11 mouse cellular contexts compared by ENCODE assay signal in genomic region chr11:5380275-5380674, GRCm38 (mm10).
DNase-seq lines count a peak whose midpoint lies in the region; ATAC-seq lines count a peak whose summit lies in the region.
"Had no signal": no experiment of that assay in that cellular context is flagged by ENCODE, and none has a peak within 500 bp of the region (broad histone marks: within the 10 kb centered on the region; RNA-seq: fewer than 3 reads in every experiment).

No protein-coding gene starts in this region.

- intact Hi-C loops in left cerebral cortex, postnatal 14 days (cut with DNase I): no loop called here

- DNase-seq in heart, adult 11 months: peak; percentile 85
- no peak for DNase-seq in heart, adult 8-10 months (ENCODE audit: low spot score)
- peak; percentile 73 for DNase-seq in 416B (ENCODE audit: low read depth)
- peak; percentile 63 for DNase-seq in adrenal gland, postnatal 25 days
- DNase-seq in cerebellum, adult 11-12 months: no peak
- no peak for DNase-seq in cerebellum, postnatal 4 days (ENCODE audit: low spot score in 2 of 2)
- DNase-seq in left cerebral cortex, postnatal 14 days (ENCODE audit: low spot score in 2 of 2): no peak
- DNase-seq: cerebellum, postnatal 25 days; thymus, adult 2 months had no signal

- H3K9me3 ChIP-seq in lung, embryonic 16.5 days (ENCODE audit: control insufficient read depth, low read length): no peaks in the 10 kb centered on the region
- H3K9me3 ChIP-seq: neural tube, embryonic 12.5 days had no signal

- no peak overlapping the region for H3K4me2 ChIP-seq in lung, embryonic 16.5 days (ENCODE audit: low read depth, low read length)
- H3K4me2 ChIP-seq: neural tube, embryonic 12.5 days had no signal

- H3K4me3 ChIP-seq in lung, embryonic 16.5 days (ENCODE audit: low read length): no peak overlapping the region
- H3K4me3 ChIP-seq: neural tube, embryonic 12.5 days had no signal

- H3K27me3 ChIP-seq in lung, embryonic 16.5 days (ENCODE audit: control insufficient read depth, insufficient read depth, low read depth, low read length): no peaks in the 10 kb centered on the region
- H3K27me3 ChIP-seq: neural tube, embryonic 12.5 days had no signal

- peaks cover 21% of the 10 kb centered on the region for H3K4me1 ChIP-seq in lung, embryonic 16.5 days (replicated peaks; ENCODE audit: control insufficient read depth, insufficient read depth, low read length)
- H3K4me1 ChIP-seq: neural tube, embryonic 12.5 days had no signal

- H3K27ac ChIP-seq in lung, embryonic 16.5 days (ENCODE audit: low read length): no peak overlapping the region
- H3K27ac ChIP-seq: neural tube, embryonic 12.5 days had no signal

- H3K9ac ChIP-seq in lung, embryonic 16.5 days (ENCODE audit: low read length): no peak overlapping the region
- H3K9ac ChIP-seq: neural tube, embryonic 12.5 days had no signal

- peak; percentile 66 for ATAC-seq in lung, embryonic 16.5 days (ENCODE audit: low read depth)

- 33% methylated on average over 3 of the region's 3 CpGs for WGBS in lung, embryonic 16.5 days

- no peaks in the 10 kb centered on the region for H3K36me3 ChIP-seq in lung, embryonic 16.5 days (ENCODE audit: control insufficient read depth, insufficient read depth, low read length)
- H3K36me3 ChIP-seq: neural tube, embryonic 12.5 days had no signal

Comparison
In these comparisons a context has a peak if more than half of its experiments do, and no peak if none do; other contexts are left out.
1. DNase-seq: peak in heart, adult 11 months (single experiment), 416B (single experiment) and adrenal gland, postnatal 25 days (single experiment); none in heart, adult 8-10 months (single experiment), cerebellum, adult 11-12 months (single experiment), cerebellum, postnatal 4 days (0 of 2) and left cerebral cortex, postnatal 14 days (0 of 2).